Mouse (Mus musculus): ENCODE measurements around the gene Med13l. TPM values are rescaled to one million over a fixed set of nuclear protein-coding genes. Genes with fewer than 3 reads are reported as not detected.

Gene Med13l
- total RNA-seq, 4 experiments from 2014 or later = 24.6 to 32.4 (median 26.1) TPM

- DNase-seq (ENCODE audit: low spot score in 2 of 2) = no peak
Observed at GRCm38 (mm10) chr5:118725425-118725824, 164.9 kb downstream of the Med13l start.

GRCm38 (mm10) chr5:118725886-118726505 is 165.5 kb downstream of the Med13l start:
- DNase-seq (ENCODE audit: low spot score in 2 of 2) = no peak

DNA sequence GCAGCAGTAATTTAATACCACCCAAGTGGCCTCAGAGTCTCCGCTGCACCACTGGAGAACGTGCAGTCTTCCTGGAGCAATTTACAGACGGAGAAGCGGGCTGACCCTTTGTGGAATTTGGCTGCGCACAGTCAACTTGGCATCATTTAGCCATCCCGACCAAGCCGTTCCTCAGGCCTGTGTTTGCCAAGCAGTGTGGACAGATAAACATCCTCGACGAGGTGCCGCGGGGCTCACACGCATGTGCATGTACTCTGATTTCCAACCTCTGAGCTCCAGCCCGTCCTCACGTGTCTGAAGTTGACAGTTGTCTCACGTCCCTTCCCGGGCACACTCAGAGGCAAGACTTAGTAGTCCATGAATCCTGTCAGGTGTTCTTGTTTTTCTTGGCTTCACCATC is 166.9 kb downstream of the Med13l start:
- no peak for DNase-seq (ENCODE audit: low spot score in 2 of 2)

- no peak for DNase-seq (ENCODE audit: low spot score in 2 of 2)
Observed at GRCm38 (mm10) chr5:118732221-118732620, 171.7 kb downstream of the Med13l start.

- no peak for DNase-seq (ENCODE audit: low spot score in 2 of 2)
Observed at GRCm38 (mm10) chr5:118732651-118733050, 172.2 kb downstream of the Med13l start.

- DNase-seq (ENCODE audit: low spot score in 2 of 2) = peak; percentile 69 to 83
Observed at GRCm38 (mm10) chr5:118733566-118733965, 173.1 kb downstream of the Med13l start.

GRCm38 (mm10) chr5:118734455-118734854 is 174.0 kb downstream of the Med13l start:
- DNase-seq (ENCODE audit: low spot score in 2 of 2) = peak in 1 of 2 experiments; percentile 20

GRCm38 (mm10) chr5:118735738-118736137 is 175.3 kb downstream of the Med13l start:
- no peak for DNase-seq (ENCODE audit: low spot score in 2 of 2)

DNA sequence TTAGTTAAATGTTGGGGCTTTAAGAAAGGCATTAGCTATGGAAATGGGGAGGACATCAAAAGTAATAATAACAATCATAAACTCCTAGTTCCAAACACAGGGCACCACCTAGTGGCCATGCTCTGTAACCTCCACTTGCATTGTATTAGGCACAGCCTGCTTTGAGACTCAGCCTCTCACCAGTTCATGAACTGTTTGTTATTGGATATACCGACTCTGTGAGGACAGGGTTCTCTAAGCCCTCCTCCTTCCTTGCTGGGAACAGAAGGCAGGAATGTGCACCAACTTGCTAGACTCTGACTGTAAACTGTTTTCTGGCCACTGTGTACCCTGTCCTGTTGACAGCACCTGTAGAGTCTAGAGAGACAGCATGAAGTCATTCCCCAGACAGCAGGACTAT is 177.1 kb downstream of the Med13l start:
- peak in 1 of 2 experiments; percentile 43 for DNase-seq (ENCODE audit: low spot score in 2 of 2)

DNA sequence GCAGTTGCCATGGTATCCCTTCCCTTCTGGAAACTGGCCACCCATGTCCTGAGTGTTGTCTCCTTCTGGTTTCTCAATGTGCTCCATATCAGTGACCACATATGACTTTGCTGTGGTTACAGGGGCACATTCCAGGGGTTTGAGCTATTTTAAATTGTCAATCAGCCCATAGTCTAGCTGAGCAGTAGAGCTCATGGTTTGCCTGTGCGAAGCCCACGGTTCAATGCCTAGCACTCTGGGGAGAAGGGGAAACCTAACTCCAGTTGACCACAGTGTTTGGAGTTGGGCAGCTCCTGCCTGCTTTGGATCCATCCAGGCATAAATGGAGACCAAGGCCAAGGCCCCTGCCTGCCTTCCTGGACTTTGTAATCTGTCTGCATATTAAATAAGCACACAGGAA is 182.6 kb downstream of the Med13l start:
- DNase-seq (ENCODE audit: low spot score in 2 of 2) = no peak

- no peak for DNase-seq (ENCODE audit: low spot score in 2 of 2)
Observed at GRCm38 (mm10) chr5:118747026-118747425, 186.5 kb downstream of the Med13l start.

DNA sequence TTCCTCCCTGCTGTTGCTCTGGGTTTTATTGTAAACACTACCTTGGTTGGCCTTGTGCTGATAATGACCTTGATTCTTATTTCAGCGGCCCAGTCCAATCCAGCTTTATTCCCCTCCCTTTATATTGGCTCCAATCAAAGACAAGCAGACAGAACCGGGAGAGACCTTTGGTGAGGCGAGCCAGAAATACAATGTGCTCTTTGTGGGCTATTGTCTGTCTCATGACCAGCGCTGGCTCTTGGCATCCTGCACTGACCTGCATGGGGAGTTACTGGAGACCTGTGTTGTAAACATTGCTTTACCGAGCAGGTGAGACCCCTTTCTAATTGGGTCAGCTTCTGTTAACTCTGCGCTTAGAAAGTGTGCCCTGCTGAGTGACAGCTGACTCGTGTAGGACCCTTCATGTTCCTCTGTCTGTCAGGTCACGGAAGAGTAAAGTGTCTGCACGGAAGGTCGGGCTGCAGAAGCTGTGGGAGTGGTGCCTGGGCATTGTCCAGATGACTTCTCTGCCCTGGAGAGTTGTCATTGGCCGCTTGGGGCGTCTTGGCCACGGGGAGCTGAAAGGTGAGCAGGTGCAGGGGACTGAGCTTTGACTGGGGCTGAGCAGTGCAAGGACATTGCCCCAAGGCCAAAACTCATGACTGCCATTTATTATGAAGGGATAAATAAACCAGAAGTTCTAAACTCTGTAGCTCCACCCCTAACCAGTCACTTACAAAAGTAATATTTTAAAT is 191.1 kb downstream of the Med13l start:
- no peak for DNase-seq (ENCODE audit: low spot score in 2 of 2)

DNA sequence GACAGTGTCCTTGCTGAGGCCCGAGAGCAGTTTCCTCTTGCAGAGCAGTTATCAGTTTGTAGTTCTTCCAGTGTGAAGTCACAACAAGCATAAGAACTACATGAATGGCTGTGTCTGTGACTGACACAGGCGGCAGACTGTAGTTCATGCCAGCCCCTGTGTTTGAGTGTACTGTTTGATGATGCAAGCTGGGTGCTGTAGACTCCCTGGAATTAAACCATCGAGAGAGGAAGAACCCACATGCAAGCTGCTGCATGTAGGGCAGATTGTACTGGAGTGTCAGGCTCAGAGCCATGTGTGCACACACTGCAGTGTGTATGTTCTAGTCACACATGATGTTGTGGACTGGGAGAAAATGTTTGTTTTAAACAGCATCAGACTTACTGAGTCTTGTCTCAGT is 192.4 kb downstream of the Med13l start:
- no peak for DNase-seq (ENCODE audit: low spot score in 2 of 2)

- DNase-seq (ENCODE audit: low spot score in 2 of 2) = no peak
Observed at GRCm38 (mm10) chr5:118753471-118754044, 193.1 kb downstream of the Med13l start.

- no peak for DNase-seq (ENCODE audit: low spot score in 2 of 2)
Observed at GRCm38 (mm10) chr5:118754191-118754759, 193.8 kb downstream of the Med13l start.

GRCm38 (mm10) chr5:118756078-118756477 is 195.6 kb downstream of the Med13l start:
- no peak for DNase-seq (ENCODE audit: low spot score in 2 of 2)

DNA sequence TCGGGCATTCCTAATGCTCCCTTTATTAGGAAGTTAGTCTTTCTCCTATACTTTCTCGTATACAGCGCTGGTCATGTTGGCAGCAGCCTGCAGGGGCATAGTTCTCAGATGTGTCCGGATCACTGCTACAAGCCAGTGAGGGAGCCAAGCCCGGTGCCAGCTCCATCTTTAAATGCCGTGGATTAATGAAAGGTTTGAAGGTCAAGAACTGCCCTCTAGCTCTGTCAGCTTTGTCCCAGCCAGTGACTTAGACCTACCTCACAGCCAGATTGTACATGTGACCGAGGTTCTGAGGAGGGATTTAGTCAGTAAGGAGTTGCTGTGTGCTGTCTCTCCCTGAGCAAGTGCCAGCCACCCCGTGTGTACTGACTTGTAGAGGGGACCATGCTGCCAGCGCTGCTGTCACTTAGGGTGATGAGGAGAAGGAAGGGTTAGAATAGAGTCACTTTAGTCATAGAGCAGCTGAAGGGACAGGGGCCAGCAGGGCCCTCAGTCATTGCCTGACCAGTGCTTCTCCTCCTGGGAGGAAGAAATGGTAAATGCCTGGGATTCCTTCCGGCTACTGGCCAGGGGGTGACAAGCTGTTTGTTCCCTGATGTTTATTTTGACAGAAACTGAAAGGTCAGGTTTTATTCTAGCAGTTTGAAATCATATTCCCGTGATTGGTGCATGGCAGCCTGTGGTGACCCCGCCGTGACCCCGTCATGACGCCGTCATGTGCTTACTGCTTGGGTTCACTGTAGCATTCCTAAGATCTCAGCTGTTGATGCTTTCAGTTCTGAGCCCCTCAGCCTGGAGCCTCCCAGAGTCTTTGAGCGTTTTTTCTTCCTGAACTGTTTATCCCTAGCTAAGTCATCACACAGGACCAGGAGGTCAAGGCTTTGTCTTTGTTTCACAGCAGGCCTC is 197.2 kb downstream of the Med13l start:
- no peak for DNase-seq (ENCODE audit: low spot score in 2 of 2)

- no peak for DNase-seq (ENCODE audit: low spot score in 2 of 2)
Observed at GRCm38 (mm10) chr5:118760986-118761385, 200.5 kb downstream of the Med13l start.

- DNase-seq (ENCODE audit: low spot score in 2 of 2) = no peak
Observed at GRCm38 (mm10) chr5:118762499-118763185, 202.2 kb downstream of the Med13l start.

- DNase-seq (ENCODE audit: low spot score in 2 of 2) = no peak
Observed at GRCm38 (mm10) chr5:118763353-118763752, 202.9 kb downstream of the Med13l start.

- no peak for DNase-seq (ENCODE audit: low spot score in 2 of 2)
Observed at GRCm38 (mm10) chr5:118769143-118769542, 208.7 kb downstream of the Med13l start.
